Mouse (Mus musculus) frontal cortex, postnatal 14 days (tissue): ENCODE measurements around the gene Gm15097.
"Not testable (repeated sequence)": the region's sequence is repeated elsewhere in the genome, so short reads cannot be mapped to it uniquely, and the experiment has no call there.

Experiments used
- DNase-seq, 2 experiments: peaks; one replicate each; pipeline ENCODE4 v3.0.0; 2022; ENCODE audit warnings: low spot score in 2 of 2

The Gm15097 gene

GRCm38 (mm10) chrX:149784173-149784572, at the start of gene Gm15097:
Gene Gm15097 (plus strand): TSS chrX:149784473.
- DNase-seq = not testable (repeated sequence)

- DNase-seq = not testable (repeated sequence)
Measured at GRCm38 (mm10) chrX:149762853-149763252, 21.4 kb upstream of the Gm15097 start.

- DNase-seq = not testable (repeated sequence)
Measured at GRCm38 (mm10) chrX:149811178-149811577, 26.9 kb downstream of the Gm15097 start.
